Mouse (Mus musculus) liver, adult 2 months (tissue): ENCODE data around the gene Pla2g6.
A peak's percentile ranks its signal among the peaks of the same experiment; 100 is the strongest.

Experiments
- CTCF ChIP-seq: fragments of 200-500 bp; IDR thresholded peaks from 2 replicates; pipeline ENCODE4 v1.5.1; 2011; ENCODE audit warnings: low read depth, low read length, control low read depth
- POLR2A ChIP-seq: fragments of 200-500 bp; IDR thresholded peaks from 2 replicates; pipeline ENCODE4 v1.6.1; 2011; ENCODE audit warnings: low read length, control low read depth; ENCODE audit not compliant: insufficient read depth; ENCODE audit errors: extremely low read depth

DNA sequence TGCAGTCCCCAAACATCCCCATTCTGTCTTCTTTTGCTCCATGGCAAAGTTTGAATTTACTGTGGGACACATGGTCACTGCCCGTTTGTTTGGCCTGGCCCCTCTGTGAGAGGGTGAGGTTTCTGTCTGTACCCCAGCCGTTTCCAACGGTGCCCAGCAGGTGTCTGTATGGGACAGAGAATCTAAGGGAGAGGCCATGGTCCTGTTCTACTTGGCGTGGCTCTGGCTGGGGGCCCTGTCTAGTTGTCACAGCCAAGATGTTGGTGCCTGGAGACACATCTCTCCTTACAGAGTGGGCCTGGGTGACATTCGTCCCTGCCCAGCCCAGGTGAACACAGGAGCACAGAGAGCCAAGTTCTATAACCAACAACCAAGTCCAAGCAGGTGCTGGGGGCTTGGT is 47.3 kb downstream of the Pla2g6 start:
- 0 out of 2 replicates have a peak, but pooled peaks have one; percentile 12 for TF ChIP-seq CTCF
- TF ChIP-seq POLR2A, result no peak
